Mouse (Mus musculus) frontal cortex, postnatal 14 days (tissue): Measurements from ENCODE around the gene Sft2d1.
"Not testable (repeated sequence)": the region's sequence is repeated elsewhere in the genome, so short reads cannot be mapped to it uniquely, and the experiment has no call there.

Experiments
- DNase-seq, 2 experiments: peaks; one replicate each; pipeline ENCODE4 v3.0.0; 2022; ENCODE audit warnings: low spot score in 2 of 2

The Sft2d1 gene

GRCm38 (mm10) chr17:8302772-8303438 lies 8.0 kb upstream of the Sft2d1 start:
- DNase-seq: no peak

GRCm38 (mm10) chr17:8303671-8304070 lies 7.2 kb upstream of the Sft2d1 start:
- no peak for DNase-seq

GRCm38 (mm10) chr17:8305801-8306200 lies 5.1 kb upstream of the Sft2d1 start:
- no peak for DNase-seq

GRCm38 (mm10) chr17:8311751-8312150 lies 849 bp downstream of the Sft2d1 start:
- no peak for DNase-seq

GRCm38 (mm10) chr17:8313976-8314375 lies 3.1 kb downstream of the Sft2d1 start:
- no peak for DNase-seq

DNA sequence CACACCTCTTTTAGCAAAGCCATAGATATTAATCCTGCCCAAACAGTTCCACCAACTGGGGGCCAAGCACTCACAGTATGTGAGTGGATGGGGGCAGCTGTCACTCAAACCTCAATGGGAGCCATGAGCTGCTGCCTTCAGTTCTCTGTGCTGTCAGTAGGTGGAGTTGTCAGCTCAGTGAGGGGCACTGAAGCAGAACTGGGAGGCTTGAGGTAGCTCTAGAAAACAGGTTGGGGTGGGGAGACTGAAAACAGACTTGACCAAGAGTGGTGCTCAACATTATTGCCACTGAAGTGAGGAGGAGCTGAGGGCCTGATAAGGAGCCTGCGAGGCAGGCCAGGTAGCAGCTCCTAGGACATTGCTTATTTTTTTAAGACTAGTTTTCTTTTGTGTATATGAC lies 5.3 kb downstream of the Sft2d1 start:
- no peak for DNase-seq

DNA sequence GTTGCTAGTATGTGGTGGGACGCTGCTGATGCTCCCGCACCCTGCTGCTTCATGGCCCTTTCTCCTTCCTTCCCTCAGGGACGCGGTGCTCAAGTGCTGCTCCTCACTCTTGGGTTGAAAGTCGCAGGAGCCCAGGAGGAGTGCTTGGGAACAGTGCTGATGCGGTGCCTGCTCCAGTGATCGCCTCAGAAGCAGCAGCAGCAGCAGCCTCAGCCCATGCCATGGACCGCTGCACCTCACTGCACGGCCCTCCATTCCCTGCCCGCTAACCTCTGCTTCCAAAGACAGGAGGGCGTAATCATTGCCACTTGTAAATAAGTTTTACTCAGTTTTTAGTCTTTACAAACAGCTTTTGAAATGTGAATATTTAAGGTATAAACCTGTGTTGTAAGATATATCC lies 16.0 kb downstream of the Sft2d1 start:
- not testable (repeated sequence) for DNase-seq

- no peak for DNase-seq
Measured at GRCm38 (mm10) chr17:8328511-8329174, 17.7 kb downstream of the Sft2d1 start.

DNA sequence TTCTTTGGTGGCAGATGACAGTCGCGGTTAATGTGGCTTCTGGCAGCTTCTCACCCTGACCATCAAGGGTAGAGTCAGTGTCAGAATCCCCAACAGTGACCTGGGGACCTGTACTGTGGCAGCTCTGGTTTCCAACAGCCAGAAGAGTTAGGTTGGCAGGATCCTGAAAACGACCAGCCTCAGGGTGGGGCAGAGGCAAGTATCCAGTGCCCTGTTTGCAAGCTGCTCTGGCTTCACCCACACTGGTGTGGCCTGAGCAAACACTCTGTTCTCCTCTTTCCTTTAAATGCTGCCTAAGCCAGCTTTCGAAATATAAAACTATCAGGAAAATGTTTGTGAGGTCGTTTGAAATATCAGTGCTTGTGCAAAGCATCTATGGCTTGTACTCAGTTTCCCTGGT lies 19.7 kb downstream of the Sft2d1 start:
- no peak for DNase-seq

DNA sequence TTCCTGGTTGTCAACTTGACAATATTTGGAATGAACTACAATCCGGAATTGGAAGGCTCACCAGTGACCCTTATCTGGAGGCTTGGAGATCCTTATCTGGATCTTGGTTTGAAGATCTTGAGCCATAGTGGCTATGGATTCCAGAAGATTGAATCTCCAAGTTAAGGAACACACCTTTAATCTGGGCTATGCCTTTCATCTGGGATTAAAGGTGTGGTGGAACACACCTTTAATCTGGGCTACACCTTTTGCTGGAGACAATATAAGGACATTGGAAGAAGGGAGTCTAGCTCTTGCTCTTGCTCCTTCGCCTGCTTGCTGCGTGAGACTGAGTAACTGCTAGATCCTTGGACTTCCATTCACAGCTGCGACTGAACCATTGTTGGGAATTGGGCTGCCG lies 26.3 kb downstream of the Sft2d1 start, which contains the start of gene Prr18:
TSS of gene Prr18 (plus strand) at position 301 of the 400 bp plus-strand sequence.
- not testable (repeated sequence) for DNase-seq

DNA sequence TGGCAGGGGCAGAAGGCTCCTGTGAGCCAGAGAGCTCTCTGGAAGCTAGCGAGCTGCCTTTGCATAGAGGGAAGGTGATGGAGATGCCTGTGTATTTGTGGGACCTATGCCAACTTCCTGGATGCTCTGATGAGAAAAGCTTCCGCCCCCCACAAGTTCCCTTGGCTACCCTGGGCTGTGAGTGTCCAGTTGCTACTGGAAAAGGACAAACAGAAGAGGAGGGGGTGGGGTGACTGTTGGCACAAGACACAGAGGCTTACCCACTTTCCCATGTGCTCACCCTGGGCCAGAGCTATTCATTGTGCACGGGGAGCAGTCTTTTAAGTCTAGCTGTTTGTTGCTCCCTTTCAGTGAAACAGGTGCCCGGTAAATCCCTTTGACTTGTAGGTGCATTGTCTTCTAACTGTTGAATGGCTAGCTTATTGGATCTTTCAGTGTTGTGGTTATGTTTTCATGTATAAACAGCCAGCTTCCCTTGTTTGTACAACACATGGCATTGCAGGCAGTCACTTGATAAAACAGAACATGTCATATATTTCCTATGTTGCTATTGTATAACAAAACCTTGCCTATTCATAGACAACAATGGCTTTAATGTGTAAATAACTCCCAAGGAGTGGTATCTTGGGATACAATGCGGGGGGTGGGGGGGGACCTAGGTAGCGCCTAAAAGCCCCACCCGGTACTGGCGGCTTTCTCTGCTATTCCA lies 28.9 kb downstream of the Sft2d1 start:
- no peak for DNase-seq

GRCm38 (mm10) chr17:8340407-8341359 lies 29.8 kb downstream of the Sft2d1 start:
- DNase-seq: peak; percentile 35 to 49

- DNase-seq: no peak
Measured at GRCm38 (mm10) chr17:8341360-8341963, 30.6 kb downstream of the Sft2d1 start.

DNA sequence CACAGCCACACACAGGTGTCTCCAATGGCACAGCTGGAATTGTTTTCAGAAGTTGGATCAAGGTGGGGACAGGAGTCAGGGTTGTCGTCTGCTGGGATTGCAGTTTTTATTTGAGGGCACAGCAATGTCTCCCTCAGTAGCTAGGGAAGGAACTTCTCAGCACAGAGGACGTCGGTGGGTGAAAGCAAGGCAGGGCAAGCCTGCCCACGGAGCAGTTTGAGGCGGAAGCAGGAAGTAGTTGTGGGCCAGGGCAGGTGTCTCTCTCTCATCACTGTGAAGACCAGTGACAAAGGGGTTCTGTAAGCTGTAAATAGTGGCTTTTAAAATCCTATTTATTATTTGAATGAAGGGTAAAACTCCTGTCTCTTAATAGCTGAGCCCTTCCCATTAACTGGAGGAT lies 31.8 kb downstream of the Sft2d1 start:
- DNase-seq: no peak

GRCm38 (mm10) chr17:8343416-8343815 lies 32.5 kb downstream of the Sft2d1 start:
- no peak for DNase-seq

DNA sequence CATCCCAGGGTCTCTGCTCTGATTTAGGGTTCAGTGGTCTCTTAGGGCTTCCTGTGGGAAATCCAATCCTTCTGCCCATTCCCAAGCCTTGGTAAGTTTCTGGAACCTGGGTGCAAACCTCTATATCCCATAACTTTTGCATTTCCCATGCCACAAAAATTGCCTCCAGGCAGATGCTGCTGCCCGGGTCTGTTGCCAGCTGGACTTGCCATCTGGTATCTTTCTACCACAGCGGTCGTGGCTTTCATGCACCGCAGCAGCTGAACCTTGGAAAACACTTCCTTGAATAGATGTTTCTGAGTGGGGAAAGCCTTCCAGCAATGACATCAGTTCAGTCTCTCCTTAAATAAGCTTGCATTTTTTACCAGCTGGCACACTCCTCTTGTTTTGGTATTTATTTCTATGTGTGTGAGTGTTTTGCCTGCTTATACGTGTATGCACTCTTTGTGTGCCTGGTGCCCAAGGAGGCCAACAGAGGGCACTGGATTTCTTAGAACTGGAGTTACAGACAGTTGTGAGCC lies 36.9 kb downstream of the Sft2d1 start:
- DNase-seq: no peak

- DNase-seq: no peak
Measured at GRCm38 (mm10) chr17:8348941-8349340, 38.0 kb downstream of the Sft2d1 start.

DNA sequence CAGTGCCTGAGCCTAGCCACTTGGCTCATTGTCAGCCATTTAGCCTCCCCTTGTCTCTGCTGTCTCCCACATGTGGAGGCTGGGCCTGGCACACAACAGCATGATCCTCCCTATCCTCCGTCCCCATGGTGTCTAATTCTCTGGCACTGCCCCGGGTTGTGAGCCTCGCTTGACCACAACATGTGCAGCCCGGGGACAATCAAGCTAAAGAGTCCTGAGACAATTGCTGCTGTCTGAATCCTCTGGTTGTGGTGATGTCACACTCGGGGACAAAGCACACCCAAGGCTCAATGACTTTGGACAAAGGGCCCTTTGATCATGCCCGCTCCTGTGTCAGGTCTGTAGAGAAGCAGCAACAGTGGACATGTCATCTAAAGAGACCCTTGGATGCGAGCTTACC lies 40.2 kb downstream of the Sft2d1 start:
- DNase-seq: no peak

GRCm38 (mm10) chr17:8355692-8356091 lies 44.8 kb downstream of the Sft2d1 start, which contains the start of gene T2:
Gene T2, plus strand, starts transcription at chr17:8355992.
- DNase-seq: no peak

DNA sequence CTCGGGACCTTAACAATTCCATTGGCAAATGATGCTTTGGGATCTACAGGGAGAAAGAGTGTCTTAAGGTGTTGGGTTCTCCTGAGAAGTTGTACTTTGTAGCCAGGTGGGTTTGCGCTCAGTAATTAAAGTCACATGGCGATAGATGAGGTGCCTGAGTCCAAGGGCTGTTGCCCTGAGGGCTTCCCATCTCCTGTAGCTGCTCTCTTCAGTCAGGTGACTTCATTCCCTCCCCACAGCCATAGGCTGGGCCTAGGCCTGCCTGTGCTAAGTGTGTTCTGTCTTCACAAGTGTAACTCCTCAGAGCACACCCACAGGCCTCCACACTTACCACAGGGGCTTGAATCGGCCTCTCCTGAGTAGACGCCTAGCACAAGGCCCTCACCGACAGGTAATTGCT lies 46.6 kb downstream of the Sft2d1 start:
- no peak for DNase-seq

GRCm38 (mm10) chr17:8360876-8361275 lies 50.0 kb downstream of the Sft2d1 start:
- DNase-seq: no peak
